Mouse (Mus musculus): ENCODE results near the gene Fam117a. TPM values are rescaled to one million over a fixed set of nuclear protein-coding genes. Genes with fewer than 3 reads are reported as not detected.

Fam117a gene
- total and polyA plus RNA-seq, 2 experiments from 2014 or later: 1.1 to 6.1 TPM

GRCm38 (mm10) chr11:95301772-95302171, 35.0 kb upstream of the Fam117a start:
- Histone ChIP-seq H3K9me3 (ENCODE audit: low read length) (no peaks in the 10 kb centered on the region), H3K4me3 (ENCODE audit: low read depth, low read length) (no peak overlapping the region), H3K36me3 (ENCODE audit: insufficient read depth, low read length) (peaks cover 31% of the 10 kb centered on the region), H3K9ac (replicated peaks; ENCODE audit: low read length, poor library complexity, severe bottlenecking) (no peak overlapping the region), H3K4me1 (ENCODE audit: insufficient read depth, low read length) (no peaks in the 10 kb centered on the region), H3K4me2 (ENCODE audit: low read depth, low read length, poor library complexity, severe bottlenecking) (no peak overlapping the region), H3K27ac (ENCODE audit: low read depth, low read length) (no peak overlapping the region), H3K27me3 (ENCODE audit: insufficient read depth, low read length) (no peaks in the 10 kb centered on the region)
- TF ChIP-seq CTCF (IDR thresholded peaks at IDR 0.05): no peak
- DNase-seq (ENCODE audit: low spot score): no peak
- no peak for ATAC-seq (ENCODE audit: low FRiP score)
- 95% methylated on average over 3 of the region's 3 CpGs for WGBS

- H3K4me1 ChIP-seq (ENCODE audit: insufficient read depth, low read length): no peaks in the 10 kb centered on the region
- no peak; the same call in 1 of the 2 replicates for TF ChIP-seq CTCF (IDR thresholded peaks at IDR 0.05)
- H3K4me3 ChIP-seq (ENCODE audit: low read depth, low read length): no peak overlapping the region
- no peaks in the 10 kb centered on the region for H3K9me3 ChIP-seq (ENCODE audit: low read length)
- no peak overlapping the region for H3K27ac ChIP-seq (ENCODE audit: low read depth, low read length)
- DNase-seq (ENCODE audit: low spot score) (no peak), ATAC-seq (ENCODE audit: low FRiP score) (no peak)
- H3K36me3 ChIP-seq (ENCODE audit: insufficient read depth, low read length): peaks cover 14% of the 10 kb centered on the region
- H3K9ac ChIP-seq (replicated peaks; ENCODE audit: low read length, poor library complexity, severe bottlenecking): no peak overlapping the region
- H3K27me3 ChIP-seq (ENCODE audit: insufficient read depth, low read length): no peaks in the 10 kb centered on the region
- 94% methylated on average over 7 of the region's 7 CpGs for WGBS
- no peak overlapping the region for H3K4me2 ChIP-seq (ENCODE audit: low read depth, low read length, poor library complexity, severe bottlenecking)
Observed at GRCm38 (mm10) chr11:95305600-95305999, 31.2 kb upstream of the Fam117a start.

DNA sequence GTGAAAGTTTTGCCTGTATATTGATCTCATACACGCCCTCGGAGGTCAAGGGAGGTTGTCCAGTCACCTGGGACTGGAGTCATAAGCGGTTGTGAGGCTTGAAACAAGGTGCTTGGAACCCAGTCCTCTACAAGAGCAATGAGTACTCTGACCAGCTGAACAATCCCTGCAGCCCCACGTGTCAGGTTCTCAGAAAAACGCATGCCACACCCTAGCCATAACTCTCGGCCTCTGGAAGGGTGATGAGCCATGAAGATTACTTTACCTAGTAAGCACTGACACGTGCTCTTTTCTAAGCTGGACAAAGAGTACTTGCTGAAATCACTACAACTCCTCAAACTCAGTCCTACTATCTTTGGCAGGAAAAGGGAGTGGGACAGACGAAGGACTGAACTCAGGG, 29.3 kb upstream of the Fam117a start:
- Histone ChIP-seq H3K27ac (ENCODE audit: low read depth, low read length) (no peak overlapping the region), H3K36me3 (ENCODE audit: insufficient read depth, low read length) (peaks cover 2% of the 10 kb centered on the region; the same call in 1 of the 2 replicates), H3K4me1 (ENCODE audit: insufficient read depth, low read length) (peaks cover 8% of the 10 kb centered on the region; the same call in 1 of the 2 replicates), H3K27me3 (ENCODE audit: insufficient read depth, low read length) (no peaks in the 10 kb centered on the region), H3K4me2 (ENCODE audit: low read depth, low read length, poor library complexity, severe bottlenecking) (no peak overlapping the region), H3K9me3 (ENCODE audit: low read length) (no peaks in the 10 kb centered on the region), H3K9ac (replicated peaks; ENCODE audit: low read length, poor library complexity, severe bottlenecking) (no peak overlapping the region), H3K4me3 (ENCODE audit: low read depth, low read length) (no peak overlapping the region)
- ATAC-seq (ENCODE audit: low FRiP score) (no peak), DNase-seq (ENCODE audit: low spot score) (no peak)
- TF ChIP-seq CTCF (IDR thresholded peaks at IDR 0.05): no peak
- 83% methylated on average over 8 of the region's 8 CpGs for WGBS

DNA sequence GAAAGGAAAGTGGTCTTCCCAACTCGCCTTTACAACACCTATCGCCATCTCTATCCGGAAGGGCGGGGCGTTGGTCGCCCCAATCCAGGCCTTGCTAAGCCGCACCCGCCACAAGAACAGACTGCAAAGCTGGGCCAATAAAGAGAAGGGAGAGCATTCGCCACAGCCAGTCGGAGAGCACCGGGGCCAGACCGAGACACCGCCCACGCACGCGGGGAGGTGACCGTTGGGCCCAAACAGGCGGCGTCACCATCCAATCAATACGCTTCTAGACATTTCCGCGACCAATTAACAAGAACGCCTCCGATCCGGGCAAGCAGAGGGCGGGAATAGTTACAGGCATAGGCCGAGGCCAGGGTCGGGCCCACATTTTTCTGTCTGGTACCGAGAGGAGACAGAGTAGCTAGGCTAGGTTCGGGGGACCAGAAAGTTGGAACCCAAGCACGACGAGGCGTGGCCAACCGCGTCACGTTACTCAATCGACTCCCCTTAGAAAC, 27.3 kb upstream of the Fam117a start:
- ATAC-seq (ENCODE audit: low FRiP score): peak; percentile 95

DNA sequence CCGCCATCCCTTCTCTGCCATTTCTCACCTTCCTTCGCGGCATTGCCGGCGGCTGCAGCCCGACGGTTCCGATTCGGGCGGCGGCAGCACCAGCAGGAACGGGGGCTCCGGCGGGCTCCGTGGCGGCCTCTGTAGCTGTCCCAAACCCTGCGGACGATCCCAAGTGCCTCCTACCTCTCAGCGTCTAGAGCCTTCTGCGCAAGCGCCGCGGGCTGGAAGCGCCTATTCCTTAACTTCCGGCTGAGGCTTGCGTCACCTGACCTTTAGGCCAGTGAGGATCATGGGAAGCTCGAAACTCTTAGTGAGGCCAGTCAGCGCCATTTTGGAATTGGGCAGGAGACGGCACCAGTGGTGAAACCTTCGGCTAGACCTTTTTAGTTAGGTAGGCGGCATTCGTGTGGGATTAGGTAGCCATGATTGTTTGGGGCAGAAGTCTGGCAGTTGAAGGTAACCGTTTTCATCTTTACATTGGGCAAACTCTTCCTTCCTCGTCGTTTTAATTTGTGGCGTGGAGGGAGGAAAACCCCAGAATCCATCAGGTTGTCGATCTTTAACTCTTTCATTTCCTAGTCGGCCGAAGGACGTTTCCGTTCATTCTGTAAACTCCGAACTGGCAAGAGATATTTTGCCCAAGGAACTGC, 26.7 kb upstream of the Fam117a start, which contains the start of gene Kat7:
Gene Kat7 (minus strand): TSS at position 240 of the 641 bp plus-strand sequence.
- peaks cover 8% of the 10 kb centered on the region; the same call in 1 of the 2 replicates for H3K4me1 ChIP-seq (ENCODE audit: insufficient read depth, low read length)
- DNase-seq (ENCODE audit: low spot score) (peak; percentile 100), ATAC-seq (ENCODE audit: low FRiP score) (peak; percentile 94)
- H3K36me3 ChIP-seq (ENCODE audit: insufficient read depth, low read length): no peaks in the 10 kb centered on the region
- H3K4me2 ChIP-seq (ENCODE audit: low read depth, low read length, poor library complexity, severe bottlenecking): peak within 1 kb of the TSS; percentile 53
- no peaks in the 10 kb centered on the region for H3K27me3 ChIP-seq (ENCODE audit: insufficient read depth, low read length)
- H3K9ac ChIP-seq (replicated peaks; ENCODE audit: low read length, poor library complexity, severe bottlenecking): peak within 1 kb of the TSS; percentile 84
- TF ChIP-seq CTCF (IDR thresholded peaks at IDR 0.05): peak; percentile 26; the same call in 1 of the 2 replicates
- WGBS: under 1% methylated on average over 39 of the region's 42 CpGs
- H3K9me3 ChIP-seq (ENCODE audit: low read length): no peaks in the 10 kb centered on the region
- H3K4me3 ChIP-seq (ENCODE audit: low read depth, low read length): peak within 1 kb of the TSS; percentile 80
- H3K27ac ChIP-seq (ENCODE audit: low read depth, low read length): peak within 1 kb of the TSS; percentile 96

More for the DNA sequence above, 27.3 kb upstream of the Fam117a start:
- Histone ChIP-seq H3K9me3 (ENCODE audit: low read length) (no peaks in the 10 kb centered on the region), H3K9ac (replicated peaks; ENCODE audit: low read length, poor library complexity, severe bottlenecking) (peak overlapping the region; percentile 84), H3K27me3 (ENCODE audit: insufficient read depth, low read length) (no peaks in the 10 kb centered on the region), H3K27ac (ENCODE audit: low read depth, low read length) (peak overlapping the region; percentile 96), H3K4me2 (ENCODE audit: low read depth, low read length, poor library complexity, severe bottlenecking) (peak overlapping the region; percentile 50), H3K4me1 (ENCODE audit: insufficient read depth, low read length) (peaks cover 8% of the 10 kb centered on the region; the same call in 1 of the 2 replicates), H3K36me3 (ENCODE audit: insufficient read depth, low read length) (no peaks in the 10 kb centered on the region), H3K4me3 (ENCODE audit: low read depth, low read length) (peak overlapping the region; percentile 80)
- DNase-seq (ENCODE audit: low spot score): peak; percentile 99
- under 1% methylated on average over 36 of the region's 37 CpGs for WGBS
- no peak for TF ChIP-seq CTCF (IDR thresholded peaks at IDR 0.05)
